Mouse (Mus musculus): ENCODE results near the gene E130114P18Rik. TPM values are rescaled to one million over a fixed set of nuclear protein-coding genes. Genes with fewer than 3 reads are reported as not detected.

Gene E130114P18Rik
- polyA plus RNA-seq, 1 experiment from 2014 or later, result 28.2 TPM

DNA sequence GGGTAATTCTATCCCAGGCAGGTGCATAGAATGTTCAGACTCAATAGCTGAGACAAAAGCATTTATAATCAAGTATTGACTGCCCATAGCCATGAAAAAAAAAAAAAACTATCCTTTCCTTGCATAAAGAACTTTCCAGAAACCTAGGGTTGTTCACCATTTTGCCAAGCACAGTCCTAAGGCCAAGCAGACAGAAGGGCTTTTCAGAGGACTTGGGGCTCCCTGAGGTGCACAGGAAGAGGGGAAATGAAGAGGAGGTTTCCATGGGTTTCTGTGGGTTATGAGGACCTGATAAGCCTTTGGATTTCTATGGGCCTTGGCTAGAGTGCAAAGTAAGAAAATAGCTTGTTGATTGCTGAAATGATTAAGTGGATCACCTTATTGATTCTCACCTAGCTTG lies 107.5 kb downstream of the E130114P18Rik start:
- no peak for ATAC-seq (ENCODE audit: low FRiP score)
- no peak overlapping the region for H3K4me2 ChIP-seq (replicated peaks)
- H3K27ac ChIP-seq, result no peak overlapping the region
- peaks cover 6% of the 10 kb centered on the region for H3K4me1 ChIP-seq
- H3K9me3 ChIP-seq (replicated peaks), result no peaks in the 10 kb centered on the region
- H3K4me3 ChIP-seq, result no peak overlapping the region
- no peaks in the 10 kb centered on the region for H3K27me3 ChIP-seq
- H3K9ac ChIP-seq, result no peak overlapping the region
- no peaks in the 10 kb centered on the region for H3K36me3 ChIP-seq

GRCm38 (mm10) chr4:97669808-97670207 lies 108.1 kb downstream of the E130114P18Rik start:
- H3K9ac ChIP-seq, result no peak overlapping the region
- H3K9me3 ChIP-seq (replicated peaks), result no peaks in the 10 kb centered on the region
- no peak overlapping the region for H3K4me3 ChIP-seq
- no peak for ATAC-seq (ENCODE audit: low FRiP score)
- peaks cover 11% of the 10 kb centered on the region for H3K4me1 ChIP-seq
- H3K27me3 ChIP-seq, result no peaks in the 10 kb centered on the region
- H3K36me3 ChIP-seq, result no peaks in the 10 kb centered on the region
- WGBS, result 37% methylated on average over 3 of the region's 3 CpGs
- no peak overlapping the region for H3K27ac ChIP-seq
- H3K4me2 ChIP-seq (replicated peaks), result no peak overlapping the region

DNA sequence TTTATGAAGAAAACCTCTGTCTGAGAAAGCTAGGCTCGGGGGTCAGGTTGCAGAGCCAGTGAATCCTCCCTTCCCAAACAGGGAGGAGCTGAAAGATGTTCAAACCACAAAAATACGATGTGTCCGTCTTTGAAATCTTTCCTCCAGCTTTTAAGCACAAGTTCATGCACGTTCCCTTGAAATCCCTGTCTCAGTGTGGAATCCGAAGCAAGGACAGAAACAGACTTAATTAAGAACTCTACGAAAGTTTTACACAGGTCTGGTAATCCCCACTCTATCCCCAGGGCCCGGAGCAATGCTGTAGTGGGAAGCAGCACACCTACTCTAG lies 112.5 kb downstream of the E130114P18Rik start:
- 48% methylated on average over 7 of the region's 7 CpGs for WGBS
- no peak for ATAC-seq (ENCODE audit: low FRiP score)
- Histone ChIP-seq H3K27ac (no peak overlapping the region), H3K27me3 (no peaks in the 10 kb centered on the region), H3K36me3 (no peaks in the 10 kb centered on the region), H3K4me1 (peaks cover 7% of the 10 kb centered on the region; the same call in 1 of the 2 replicates), H3K4me3 (no peak overlapping the region), H3K4me2 (replicated peaks) (no peak overlapping the region), H3K9me3 (replicated peaks) (no peaks in the 10 kb centered on the region), H3K9ac (no peak overlapping the region)

DNA sequence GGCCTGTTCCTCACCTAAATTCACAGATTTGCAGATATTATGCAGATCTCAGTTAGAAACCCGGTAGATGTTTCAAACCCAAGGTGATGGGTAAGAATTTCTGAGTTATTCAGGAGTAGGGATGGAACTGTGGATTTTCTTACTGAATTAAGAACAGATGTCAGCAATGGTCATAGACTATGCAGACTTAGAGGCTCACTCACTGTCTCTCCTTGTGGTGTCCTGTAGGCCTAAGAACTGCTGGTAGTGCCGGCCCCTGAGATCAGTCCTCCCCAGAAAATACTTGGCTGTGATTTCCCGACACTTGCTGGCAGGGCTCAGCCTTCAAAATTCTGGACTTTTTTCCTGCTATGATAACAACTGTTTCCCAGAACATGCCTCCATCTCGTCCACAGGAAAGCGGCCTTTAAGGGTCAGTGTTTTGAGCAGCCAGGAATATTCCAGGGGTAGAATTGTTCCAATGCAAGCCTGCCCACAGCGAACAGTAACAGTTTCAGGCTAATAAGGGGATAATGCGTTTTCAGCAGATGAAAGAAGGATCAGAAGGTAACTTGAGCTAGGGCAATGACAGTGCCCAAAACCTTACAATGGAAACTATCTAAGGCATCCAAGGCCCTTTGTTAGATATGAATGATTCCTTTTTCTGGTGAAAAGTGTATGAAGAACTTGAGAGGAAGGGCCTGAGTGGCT lies 113.0 kb downstream of the E130114P18Rik start:
- H3K9ac ChIP-seq, result no peak overlapping the region
- peak overlapping the region; percentile 18; the same call in 1 of the 2 replicates for H3K27ac ChIP-seq
- no peaks in the 10 kb centered on the region for H3K9me3 ChIP-seq (replicated peaks)
- no peaks in the 10 kb centered on the region for H3K27me3 ChIP-seq
- no peak overlapping the region for H3K4me2 ChIP-seq (replicated peaks)
- WGBS, result 52% methylated on average over 7 of the region's 7 CpGs
- H3K4me1 ChIP-seq, result peaks cover 7% of the 10 kb centered on the region; the same call in 1 of the 2 replicates
- no peaks in the 10 kb centered on the region for H3K36me3 ChIP-seq
- ATAC-seq (ENCODE audit: low FRiP score), result no peak
- H3K4me3 ChIP-seq, result no peak overlapping the region

- Histone ChIP-seq H3K27me3 (no peaks in the 10 kb centered on the region), H3K4me1 (peaks cover 7% of the 10 kb centered on the region; the same call in 1 of the 2 replicates), H3K27ac (no peak overlapping the region), H3K9me3 (replicated peaks) (no peaks in the 10 kb centered on the region), H3K4me3 (no peak overlapping the region), H3K4me2 (replicated peaks) (no peak overlapping the region), H3K36me3 (no peaks in the 10 kb centered on the region), H3K9ac (no peak overlapping the region)
- WGBS, result 81% methylated on average over 6 of the region's 6 CpGs
- ATAC-seq (ENCODE audit: low FRiP score), result no peak
These were observed 114.0 kb downstream of the E130114P18Rik start for GRCm38 (mm10) chr4:97663922-97664321.

DNA sequence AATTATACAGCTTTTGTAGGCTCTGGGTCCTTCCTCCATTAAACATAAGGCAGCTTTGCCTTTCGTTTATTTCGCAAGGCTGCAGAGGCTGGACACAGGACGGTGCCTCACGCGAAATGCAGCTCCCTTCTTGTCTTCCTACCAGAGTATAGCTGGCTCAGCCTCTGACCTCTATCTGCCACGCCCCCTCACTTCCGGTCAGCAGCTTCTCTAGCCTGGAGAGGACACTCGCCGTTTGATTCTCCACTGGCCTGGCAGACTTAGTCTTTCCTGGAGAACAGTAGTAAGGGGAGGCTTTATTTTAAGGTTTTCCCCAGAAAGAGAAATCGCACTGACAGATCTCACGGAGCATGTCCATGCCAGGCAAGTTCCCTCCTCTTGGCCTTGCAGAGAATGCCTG lies 115.0 kb downstream of the E130114P18Rik start:
- Histone ChIP-seq H3K27me3 (no peaks in the 10 kb centered on the region), H3K36me3 (no peaks in the 10 kb centered on the region), H3K4me1 (peaks cover 7% of the 10 kb centered on the region; the same call in 1 of the 2 replicates), H3K27ac (no peak overlapping the region), H3K4me2 (replicated peaks) (no peak overlapping the region), H3K9ac (no peak overlapping the region), H3K4me3 (no peak overlapping the region), H3K9me3 (replicated peaks) (no peaks in the 10 kb centered on the region)
- no peak for ATAC-seq (ENCODE audit: low FRiP score)
- 53% methylated on average over 11 of the region's 11 CpGs for WGBS

- Histone ChIP-seq H3K36me3 (no peaks in the 10 kb centered on the region), H3K4me1 (peaks cover 7% of the 10 kb centered on the region; the same call in 1 of the 2 replicates), H3K4me3 (no peak overlapping the region), H3K27me3 (no peaks in the 10 kb centered on the region), H3K27ac (no peak overlapping the region), H3K4me2 (replicated peaks) (no peak overlapping the region), H3K9me3 (replicated peaks) (no peaks in the 10 kb centered on the region), H3K9ac (no peak overlapping the region)
- ATAC-seq (ENCODE audit: low FRiP score), result peak; percentile 30
- 74% methylated on average over 10 of the region's 10 CpGs for WGBS
These were observed 116.1 kb downstream of the E130114P18Rik start for GRCm38 (mm10) chr4:97661611-97662273.

DNA sequence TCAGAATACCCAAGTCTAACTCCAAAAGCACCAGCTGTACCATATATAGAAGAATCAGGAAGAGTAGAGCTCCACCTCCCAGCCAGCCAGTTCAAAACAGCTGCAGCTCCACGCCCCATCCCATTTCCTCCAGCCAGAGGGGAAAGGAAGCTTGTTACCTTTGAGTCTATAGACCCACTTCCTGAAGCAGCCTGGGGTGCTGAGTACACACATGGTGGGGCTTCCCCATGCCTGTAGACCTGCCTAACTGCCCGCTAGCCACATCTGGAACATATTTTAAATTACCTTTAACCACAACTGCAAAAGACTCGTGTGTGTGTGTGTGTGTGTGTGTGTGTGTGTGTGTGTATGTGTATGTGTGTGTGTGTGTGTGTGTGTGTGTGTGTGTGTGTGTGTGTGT lies 120.3 kb downstream of the E130114P18Rik start:
- 65% methylated on average over 3 of the region's 3 CpGs for WGBS
- Histone ChIP-seq H3K9ac (no peak overlapping the region), H3K4me1 (no peaks in the 10 kb centered on the region), H3K27ac (no peak overlapping the region), H3K27me3 (no peaks in the 10 kb centered on the region), H3K9me3 (replicated peaks) (no peaks in the 10 kb centered on the region), H3K4me2 (replicated peaks) (no peak overlapping the region), H3K36me3 (no peaks in the 10 kb centered on the region), H3K4me3 (no peak overlapping the region)
- ATAC-seq (ENCODE audit: low FRiP score), result no peak

GRCm38 (mm10) chr4:97649626-97650015 lies 128.3 kb downstream of the E130114P18Rik start:
- H3K4me1 ChIP-seq, result peaks cover 31% of the 10 kb centered on the region
- no peaks in the 10 kb centered on the region for H3K27me3 ChIP-seq
- 36% methylated on average over 5 of the region's 5 CpGs for WGBS
- H3K36me3 ChIP-seq, result no peaks in the 10 kb centered on the region
- peak; percentile 67 for ATAC-seq (ENCODE audit: low FRiP score)
- H3K27ac ChIP-seq, result peak overlapping the region; percentile 84
- no peaks in the 10 kb centered on the region for H3K9me3 ChIP-seq (replicated peaks)
- H3K9ac ChIP-seq, result no peak overlapping the region
- H3K4me3 ChIP-seq, result no peak overlapping the region
- H3K4me2 ChIP-seq (replicated peaks), result no peak overlapping the region

- peak; percentile 96 for ATAC-seq (ENCODE audit: low FRiP score)
- H3K9ac ChIP-seq, result no peak overlapping the region
- WGBS, result 10% methylated on average over 11 of the region's 11 CpGs
These were observed 128.9 kb downstream of the E130114P18Rik start for GRCm38 (mm10) chr4:97648825-97649625.

DNA sequence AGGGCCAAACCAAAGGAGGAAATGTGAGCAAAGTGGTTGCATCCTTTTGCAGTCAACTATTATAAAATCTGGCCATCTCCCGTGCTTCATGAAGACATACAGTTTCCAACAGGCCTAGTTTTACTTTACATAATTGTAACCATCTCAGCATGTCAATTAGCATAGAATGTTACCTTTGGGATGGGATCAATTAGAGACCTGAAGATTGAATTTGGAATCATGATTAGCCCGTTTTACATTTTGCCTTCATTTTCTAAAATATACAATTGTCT lies 129.5 kb downstream of the E130114P18Rik start:
- Histone ChIP-seq H3K27ac (0 out of 2 replicates have a peak overlapping the region, but pooled peaks have one; percentile 84), H3K4me2 (replicated peaks) (no peak overlapping the region), H3K4me1 (peaks cover 31% of the 10 kb centered on the region), H3K36me3 (no peaks in the 10 kb centered on the region), H3K27me3 (no peaks in the 10 kb centered on the region), H3K9ac (no peak overlapping the region), H3K4me3 (no peak overlapping the region), H3K9me3 (replicated peaks) (no peaks in the 10 kb centered on the region)
- WGBS, result 56% methylated on average over 2 of the region's 2 CpGs
- no peak for ATAC-seq (ENCODE audit: low FRiP score)

More at GRCm38 (mm10) chr4:97648825-97649625, 128.9 kb downstream of the E130114P18Rik start:
- Histone ChIP-seq H3K4me1 (peaks cover 31% of the 10 kb centered on the region), H3K4me2 (replicated peaks) (peak overlapping the region; percentile 28), H3K36me3 (no peaks in the 10 kb centered on the region), H3K27ac (peak overlapping the region; percentile 84), H3K9me3 (replicated peaks) (no peaks in the 10 kb centered on the region), H3K4me3 (no peak overlapping the region), H3K27me3 (no peaks in the 10 kb centered on the region)

- Histone ChIP-seq H3K4me2 (replicated peaks) (no peak overlapping the region), H3K36me3 (no peaks in the 10 kb centered on the region), H3K9ac (no peak overlapping the region), H3K4me1 (peaks cover 31% of the 10 kb centered on the region), H3K27me3 (no peaks in the 10 kb centered on the region), H3K27ac (peak overlapping the region; percentile 84), H3K4me3 (no peak overlapping the region), H3K9me3 (replicated peaks) (no peaks in the 10 kb centered on the region)
- ATAC-seq (ENCODE audit: low FRiP score), result peak; percentile 24; the same call in 1 of the 2 replicates
- WGBS, result 56% methylated on average over 15 of the region's 15 CpGs
These were observed 130.0 kb downstream of the E130114P18Rik start for GRCm38 (mm10) chr4:97647700-97648435.

Measured in hindbrain, embryonic 12.5 days (tissue).